Mouse (Mus musculus) limb, embryonic 14.5 days (tissue): ENCODE measurements around the gene Coil. TPM values are rescaled to one million over a fixed set of nuclear protein-coding genes. Genes with fewer than 3 reads are reported as not detected.

Source experiments
- ATAC-seq: fragments of 200-750 bp; cut with Nextera tagmentation; 2 replicates; pipeline ENCODE4 v1.8.0; 2017; ENCODE audit warnings: low read depth, moderate number of reproducible peaks, moderate TSS enrichment; ENCODE audit not compliant: low FRiP score
- DNase-seq: peaks from one replicate; pipeline ENCODE4 v3.0.0-alpha.2; 2015; ENCODE audit warnings: low spot score
- H3K27ac ChIP-seq: fragments of 300-500 bp; sonication (generic); replicated peaks from 2 replicates; pipeline ENCODE4 v1.5.1; 2014; ENCODE audit warnings: low read depth, mild to moderate bottlenecking, low read length, moderate library complexity, mixed read lengths
- H3K27me3 ChIP-seq: fragments of 300-500 bp; sonication (generic); 2 replicates; pipeline ENCODE4 v1.6.1; 2014; ENCODE audit warnings: low read length, mixed read lengths; ENCODE audit not compliant: control insufficient read depth, insufficient read depth
- H3K36me3 ChIP-seq: fragments of 300-500 bp; sonication (generic); 2 replicates; pipeline ENCODE4 v1.6.1; 2014; ENCODE audit warnings: mild to moderate bottlenecking, low read length, moderate library complexity, mixed read lengths; ENCODE audit not compliant: control insufficient read depth, insufficient read depth
- H3K4me1 ChIP-seq: fragments of 300-500 bp; sonication (generic); 2 replicates; pipeline ENCODE4 v1.6.1; 2014; ENCODE audit warnings: antibody characterized with exemption, low read length, mixed read lengths; ENCODE audit not compliant: control insufficient read depth, insufficient read depth
- H3K4me2 ChIP-seq: fragments of 300-500 bp; sonication (generic); replicated peaks from 2 replicates; pipeline ENCODE4 v1.6.1; 2014; ENCODE audit warnings: low read depth, mild to moderate bottlenecking, low read length, moderate library complexity; ENCODE audit not compliant: severe bottlenecking
- H3K4me3 ChIP-seq: fragments of 300-500 bp; sonication (generic); replicated peaks from 2 replicates; pipeline ENCODE4 v1.5.1; 2014; ENCODE audit warnings: low read length
- H3K9ac ChIP-seq: fragments of 300-500 bp; sonication (generic); 2 replicates; pipeline ENCODE4 v1.6.1; 2014; ENCODE audit warnings: mild to moderate bottlenecking, low read depth, low read length, moderate library complexity; ENCODE audit not compliant: severe bottlenecking
- H3K9me3 ChIP-seq: fragments of 300-500 bp; sonication (generic); 2 replicates; pipeline ENCODE4 v1.6.1; 2016; ENCODE audit warnings: low read length; ENCODE audit not compliant: control insufficient read depth
- POLR2A ChIP-seq: fragments of 200-500 bp; IDR thresholded peaks from 2 replicates; pipeline ENCODE4 v1.8.0; 2012; ENCODE audit warnings: inconsistent platforms, mild to moderate bottlenecking, moderate library complexity, borderline replicate concordance; ENCODE audit not compliant: insufficient read depth, insufficient read length; ENCODE audit errors: extremely low read depth
- WGBS: fragments of 180-500 bp; shearing (Covaris S2); extraction: QIAGEN DNeasy Blood & Tissue Kit; methylation state at CpG from one replicate; pipeline ENCODE4 v1.1.7; 2014; 5-methylcytosine and 5-hydroxymethylcytosine counted together
- polyA plus RNA-seq, 2 experiments: library from polyadenylated mRNA; depleted of rRNA in 1 of 2; stranded (reverse) in 1 of 2; unstranded in 1 of 2; fragments of >200 nt; fragmentation: Nextera tagmentation in 1 of 2; extraction: Ambion mirVana in 1 of 2; gene quantifications; 2 replicates each; pipeline versions ENCODE4 v1.2.1 to v1.2.3; 2012 to 2014

Coil gene
- polyA plus RNA-seq, 2 experiments = 12.4 to 21.6 TPM

GRCm38 (mm10) chr11:89024181-89024881 is 54.3 kb downstream of the Coil start:
- DNase-seq (no peak), ATAC-seq (no peak; the same call in 1 of the 2 replicates)
- no peak overlapping the region for H3K9ac ChIP-seq
- H3K27ac ChIP-seq = peak overlapping the region; percentile 28; the same call in 1 of the 2 replicates
- H3K36me3 ChIP-seq = no peaks in the 10 kb centered on the region
- H3K4me2 ChIP-seq = no peak overlapping the region
- WGBS = 40% methylated on average over 11 of the region's 11 CpGs
- H3K9me3 ChIP-seq = no peaks in the 10 kb centered on the region
- no peak overlapping the region for H3K4me3 ChIP-seq
- H3K4me1 ChIP-seq = peaks cover 3% of the 10 kb centered on the region; the same call in 1 of the 2 replicates
- no peak for TF ChIP-seq POLR2A
- no peaks in the 10 kb centered on the region for H3K27me3 ChIP-seq

DNA sequence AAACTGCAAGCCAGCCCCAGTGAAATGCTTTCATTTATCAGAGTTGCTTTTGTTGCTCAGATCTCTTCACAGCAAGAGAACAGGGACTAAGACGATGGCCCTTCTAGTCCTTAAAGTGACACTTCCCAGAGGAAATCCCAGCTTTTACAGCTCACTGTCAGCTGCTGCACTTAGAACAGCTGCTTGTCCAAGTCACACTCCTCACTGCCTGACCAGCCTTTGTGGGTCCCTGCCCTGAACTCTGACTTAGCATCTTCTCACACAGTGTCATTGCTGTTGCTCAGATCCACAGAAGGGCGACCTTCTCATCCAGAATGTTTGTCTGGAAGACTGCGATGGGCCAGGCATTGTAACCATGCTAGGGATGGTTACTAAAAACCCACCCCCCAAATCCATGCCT is 55.6 kb downstream of the Coil start:
- no peaks in the 10 kb centered on the region for H3K36me3 ChIP-seq
- DNase-seq (no peak), ATAC-seq (no peak)
- no peak overlapping the region for H3K27ac ChIP-seq
- H3K4me1 ChIP-seq = peaks cover 3% of the 10 kb centered on the region; the same call in 1 of the 2 replicates
- H3K4me2 ChIP-seq = no peak overlapping the region
- no peaks in the 10 kb centered on the region for H3K9me3 ChIP-seq
- TF ChIP-seq POLR2A = no peak
- no peak overlapping the region for H3K4me3 ChIP-seq
- no peaks in the 10 kb centered on the region for H3K27me3 ChIP-seq
- WGBS = 68% methylated on average over 3 of the region's 3 CpGs
- H3K9ac ChIP-seq = no peak overlapping the region

DNA sequence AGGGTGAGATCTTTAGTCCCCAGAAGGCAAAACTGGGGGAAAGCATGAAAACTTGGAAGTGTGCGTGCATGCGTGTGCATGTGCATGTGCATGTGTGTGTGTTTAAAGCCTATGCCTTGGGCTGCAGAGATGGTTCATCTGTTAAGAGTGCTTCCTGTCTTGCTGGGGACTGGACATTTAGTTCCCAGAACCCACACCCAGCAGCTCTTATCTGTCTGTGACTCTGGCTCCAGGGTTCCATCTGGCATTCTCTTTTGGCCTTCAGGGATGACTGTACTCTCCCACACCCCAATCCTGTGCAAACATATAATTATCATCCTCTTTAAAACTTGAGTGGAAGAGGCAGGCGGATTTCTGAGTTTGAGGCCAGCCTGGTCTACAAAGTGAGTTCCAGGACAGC is 56.1 kb downstream of the Coil start:
- Histone ChIP-seq H3K9me3 (no peaks in the 10 kb centered on the region), H3K27me3 (no peaks in the 10 kb centered on the region), H3K9ac (no peak overlapping the region), H3K4me2 (no peak overlapping the region), H3K4me3 (no peak overlapping the region), H3K4me1 (peaks cover 3% of the 10 kb centered on the region; the same call in 1 of the 2 replicates), H3K27ac (no peak overlapping the region), H3K36me3 (no peaks in the 10 kb centered on the region)
- DNase-seq = no peak
- no peak for TF ChIP-seq POLR2A
- ATAC-seq = no peak
- WGBS = 84% methylated on average over 3 of the region's 3 CpGs

- TF ChIP-seq POLR2A = no peak
- Histone ChIP-seq H3K9ac (no peak overlapping the region), H3K27me3 (no peaks in the 10 kb centered on the region), H3K4me1 (peaks cover 3% of the 10 kb centered on the region; the same call in 1 of the 2 replicates), H3K27ac (no peak overlapping the region), H3K36me3 (no peaks in the 10 kb centered on the region), H3K4me3 (no peak overlapping the region), H3K4me2 (no peak overlapping the region), H3K9me3 (no peaks in the 10 kb centered on the region)
- ATAC-seq (no peak), DNase-seq (peak; percentile 11)
- WGBS = 77% methylated on average over 10 of the region's 10 CpGs
These were observed 57.9 kb downstream of the Coil start for GRCm38 (mm10) chr11:89027955-89028361.

GRCm38 (mm10) chr11:89028871-89029405 is 58.9 kb downstream of the Coil start:
- no peak for DNase-seq
- H3K9ac ChIP-seq = no peak overlapping the region
- TF ChIP-seq POLR2A = no peak
- no peaks in the 10 kb centered on the region for H3K36me3 ChIP-seq
- no peak overlapping the region for H3K27ac ChIP-seq
- no peak overlapping the region for H3K4me2 ChIP-seq
- ATAC-seq = no peak
- no peaks in the 10 kb centered on the region for H3K27me3 ChIP-seq
- 51% methylated on average over 10 of the region's 10 CpGs for WGBS
- no peaks in the 10 kb centered on the region for H3K9me3 ChIP-seq
- H3K4me1 ChIP-seq = peaks cover 3% of the 10 kb centered on the region; the same call in 1 of the 2 replicates
- H3K4me3 ChIP-seq = no peak overlapping the region

DNA sequence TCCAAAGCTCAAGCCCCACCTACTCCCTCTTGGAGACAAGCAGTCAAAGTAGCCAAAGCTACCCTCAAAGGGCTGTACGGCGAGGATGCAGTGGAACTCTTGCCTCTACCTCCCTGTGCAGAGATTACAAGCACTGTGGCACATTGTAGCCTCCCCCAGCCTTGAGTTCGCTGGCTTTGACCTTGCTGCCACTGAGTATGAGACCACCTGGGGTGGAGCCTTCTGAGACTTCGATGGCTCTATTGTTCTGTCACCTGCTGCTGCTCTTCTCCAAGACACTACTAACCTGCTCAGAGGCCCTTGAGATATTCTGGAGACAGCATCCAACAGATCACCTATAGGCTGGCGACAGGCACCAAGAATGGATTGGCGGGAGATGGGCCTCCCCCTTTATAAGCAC is 60.5 kb downstream of the Coil start:
- 82% methylated on average over 6 of the region's 6 CpGs for WGBS
- no peak overlapping the region for H3K4me2 ChIP-seq
- ATAC-seq = no peak
- H3K4me3 ChIP-seq = no peak overlapping the region
- no peak overlapping the region for H3K9ac ChIP-seq
- DNase-seq = no peak
- TF ChIP-seq POLR2A = no peak
- H3K27me3 ChIP-seq = no peaks in the 10 kb centered on the region
- H3K9me3 ChIP-seq = no peaks in the 10 kb centered on the region
- no peaks in the 10 kb centered on the region for H3K4me1 ChIP-seq
- no peaks in the 10 kb centered on the region for H3K36me3 ChIP-seq
- H3K27ac ChIP-seq = no peak overlapping the region
